Mouse (Mus musculus): ENCODE results near the gene Ttll5.

Gene Ttll5

GRCm38 (mm10) chr12:85933241-85933640, 108.8 kb downstream of the Ttll5 start:
- DNase-seq, result no peak

GRCm38 (mm10) chr12:85937384-85937783, 112.9 kb downstream of the Ttll5 start:
- DNase-seq, result no peak

GRCm38 (mm10) chr12:85943456-85943855, 119.0 kb downstream of the Ttll5 start:
- no peak for DNase-seq

GRCm38 (mm10) chr12:85944419-85944818, 120.0 kb downstream of the Ttll5 start:
- no peak for DNase-seq

GRCm38 (mm10) chr12:85947161-85947560, 122.7 kb downstream of the Ttll5 start:
- no peak for DNase-seq

- DNase-seq, result no peak
These were observed 125.2 kb downstream of the Ttll5 start for GRCm38 (mm10) chr12:85949667-85950066.

GRCm38 (mm10) chr12:85950371-85950770, 125.9 kb downstream of the Ttll5 start:
- DNase-seq, result no peak

GRCm38 (mm10) chr12:85951036-85951435, 126.6 kb downstream of the Ttll5 start:
- DNase-seq, result no peak

GRCm38 (mm10) chr12:85951822-85952221, 127.4 kb downstream of the Ttll5 start:
- DNase-seq, result no peak

- no peak for DNase-seq
These were observed 127.9 kb downstream of the Ttll5 start for GRCm38 (mm10) chr12:85952349-85952748.

GRCm38 (mm10) chr12:85954167-85954566, 129.7 kb downstream of the Ttll5 start:
- DNase-seq, result no peak

GRCm38 (mm10) chr12:85955062-85955461, 130.6 kb downstream of the Ttll5 start:
- DNase-seq, result no peak

GRCm38 (mm10) chr12:85955690-85956089, 131.2 kb downstream of the Ttll5 start:
- DNase-seq, result no peak

GRCm38 (mm10) chr12:85956251-85956650, 131.8 kb downstream of the Ttll5 start:
- peak; percentile 87 for DNase-seq

GRCm38 (mm10) chr12:85958460-85958859, 134.0 kb downstream of the Ttll5 start:
- DNase-seq, result no peak

- no peak for DNase-seq
These were observed 135.5 kb downstream of the Ttll5 start for GRCm38 (mm10) chr12:85959822-85960501.

- no peak for DNase-seq
These were observed 136.2 kb downstream of the Ttll5 start for GRCm38 (mm10) chr12:85960699-85961098.

- DNase-seq, result no peak
These were observed 138.7 kb downstream of the Ttll5 start for GRCm38 (mm10) chr12:85963160-85963559.

- no peak for DNase-seq
These were observed 139.2 kb downstream of the Ttll5 start for GRCm38 (mm10) chr12:85963699-85964098.

- DNase-seq, result no peak
These were observed 140.0 kb downstream of the Ttll5 start for GRCm38 (mm10) chr12:85964436-85964835.

- DNase-seq, result no peak
These were observed 143.4 kb downstream of the Ttll5 start for GRCm38 (mm10) chr12:85967812-85968211.

- no peak for DNase-seq
These were observed 143.9 kb downstream of the Ttll5 start for GRCm38 (mm10) chr12:85968409-85968808.

GRCm38 (mm10) chr12:85969571-85969970, 145.1 kb downstream of the Ttll5 start:
- no peak for DNase-seq

- DNase-seq, result no peak
These were observed 145.7 kb downstream of the Ttll5 start for GRCm38 (mm10) chr12:85970191-85970590.

GRCm38 (mm10) chr12:85970803-85971202, 146.3 kb downstream of the Ttll5 start:
- no peak for DNase-seq
